Mouse (Mus musculus) limb, embryonic 12.5 days (tissue): ENCODE measurements around the gene Caln1. TPM values are rescaled to one million over a fixed set of nuclear protein-coding genes. Genes with fewer than 3 reads are reported as not detected.
A peak's percentile ranks its signal among the peaks of the same experiment; 100 is the strongest.

ENCODE experiments used
- ATAC-seq: fragments of 200-750 bp; cut with Nextera tagmentation; 2 replicates; pipeline ENCODE4 v1.8.0; 2017; ENCODE audit warnings: low read depth, moderate TSS enrichment; ENCODE audit not compliant: insufficient number of reproducible peaks, insufficient read depth, low FRiP score, low TSS enrichment
- H3K27ac ChIP-seq: fragments of 300-500 bp; sonication (generic); 2 replicates; pipeline ENCODE4 v1.5.1; 2016; ENCODE audit warnings: mild to moderate bottlenecking, moderate library complexity
- H3K27me3 ChIP-seq: fragments of 300-500 bp; sonication (generic); 2 replicates; pipeline ENCODE4 v1.6.1; 2016; ENCODE audit warnings: mild to moderate bottlenecking, moderate library complexity
- H3K36me3 ChIP-seq: fragments of 300-500 bp; sonication (generic); 2 replicates; pipeline ENCODE4 v1.6.1; 2016; ENCODE audit warnings: mild to moderate bottlenecking, moderate library complexity
- H3K4me1 ChIP-seq: fragments of 300-500 bp; sonication (generic); replicated peaks from 2 replicates; pipeline ENCODE4 v1.6.1; 2016
- H3K4me2 ChIP-seq: fragments of 300-500 bp; sonication (generic); 2 replicates; pipeline ENCODE4 v1.6.1; 2016; ENCODE audit warnings: mild to moderate bottlenecking, moderate library complexity
- H3K4me3 ChIP-seq: fragments of 300-500 bp; sonication (generic); replicated peaks from 2 replicates; pipeline ENCODE4 v1.5.1; 2016; ENCODE audit warnings: mild to moderate bottlenecking
- H3K9ac ChIP-seq: fragments of 300-500 bp; sonication (generic); replicated peaks from 2 replicates; pipeline ENCODE4 v1.6.1; 2016; ENCODE audit warnings: mild to moderate bottlenecking, moderate library complexity
- H3K9me3 ChIP-seq: fragments of 300-500 bp; sonication (generic); 2 replicates; pipeline ENCODE4 v1.6.1; 2016; ENCODE audit warnings: mild to moderate bottlenecking, moderate library complexity
- WGBS: fragments of 180-500 bp; shearing (Covaris S2); methylation state at CpG from one replicate; pipeline ENCODE4 v1.1.7; 2016; 5-methylcytosine and 5-hydroxymethylcytosine counted together
- polyA plus RNA-seq: library from polyadenylated mRNA; unstranded; fragments of >200 nt; fragmentation: Nextera tagmentation; extraction: Ambion mirVana; gene quantifications from 2 replicates; pipeline ENCODE4 v1.2.1, GENCODE M21; 2016

Gene Caln1
- polyA plus RNA-seq, 1 experiment from 2014 or later: 0.73 TPM

- Histone ChIP-seq H3K27me3 (no peaks in the 10 kb centered on the region), H3K4me3 (no peak overlapping the region), H3K36me3 (no peaks in the 10 kb centered on the region), H3K4me1 (no peaks in the 10 kb centered on the region), H3K27ac (no peak overlapping the region), H3K9me3 (no peaks in the 10 kb centered on the region), H3K4me2 (no peak overlapping the region), H3K9ac (no peak overlapping the region)
- 81% methylated on average over 8 of the region's 8 CpGs for WGBS
- ATAC-seq: no peak
Observed at GRCm38 (mm10) chr5:130394386-130394785, 25.1 kb downstream of the Caln1 start.

DNA sequence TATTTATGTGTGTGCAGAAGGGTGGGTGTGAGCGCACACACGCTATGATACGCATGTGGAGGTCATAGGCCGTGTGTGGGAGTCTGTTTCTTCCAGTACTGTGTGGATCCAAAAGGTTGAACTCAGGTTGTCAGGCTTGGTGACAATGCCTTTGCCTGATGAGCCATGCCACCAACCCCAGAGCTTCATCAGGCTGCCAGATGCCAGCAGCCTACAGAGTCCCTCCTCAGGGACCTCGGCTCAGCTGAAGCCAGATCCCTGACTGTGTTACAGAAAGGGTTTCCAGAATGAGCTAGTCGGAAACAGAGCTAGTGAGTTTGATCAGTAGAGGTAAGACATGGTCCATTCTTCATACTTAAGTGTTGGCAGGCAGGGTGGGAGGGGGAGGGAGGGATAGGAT lies 25.9 kb downstream of the Caln1 start:
- Histone ChIP-seq H3K9ac (no peak overlapping the region), H3K27me3 (no peaks in the 10 kb centered on the region), H3K4me1 (no peaks in the 10 kb centered on the region), H3K4me3 (no peak overlapping the region), H3K36me3 (no peaks in the 10 kb centered on the region), H3K9me3 (no peaks in the 10 kb centered on the region), H3K4me2 (no peak overlapping the region), H3K27ac (no peak overlapping the region)
- ATAC-seq: no peak
- WGBS: 69% methylated on average over 6 of the region's 6 CpGs

- Histone ChIP-seq H3K36me3 (no peaks in the 10 kb centered on the region), H3K27me3 (no peaks in the 10 kb centered on the region), H3K9ac (no peak overlapping the region), H3K4me2 (no peak overlapping the region), H3K4me1 (no peaks in the 10 kb centered on the region), H3K27ac (no peak overlapping the region), H3K9me3 (0 out of 2 replicates have a peak, but pooled peaks cover 12% of the 10 kb centered on the region), H3K4me3 (no peak overlapping the region)
- WGBS: 90% methylated on average over 8 of the region's 8 CpGs
- no peak for ATAC-seq
Observed at GRCm38 (mm10) chr5:130400136-130400917, 31.1 kb downstream of the Caln1 start.

DNA sequence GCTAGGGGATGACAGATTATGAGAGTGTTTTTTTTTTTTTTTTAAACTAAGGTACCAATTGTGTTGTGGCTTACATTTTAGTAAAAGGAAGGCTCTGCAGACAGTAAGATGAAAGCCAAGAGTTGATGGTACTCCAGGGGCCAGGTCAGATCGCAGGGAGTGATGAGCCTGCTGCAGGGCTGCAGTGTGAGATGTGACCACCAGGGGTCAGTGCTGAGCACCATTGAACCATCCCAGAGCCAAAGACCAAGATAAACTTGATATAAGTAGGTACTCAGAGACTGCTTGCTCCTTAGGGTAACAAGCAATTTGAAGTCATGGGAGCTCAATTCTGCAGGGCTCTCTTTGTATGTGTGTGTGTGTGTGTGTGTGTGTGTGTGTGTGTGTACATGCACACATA lies 35.9 kb downstream of the Caln1 start:
- Histone ChIP-seq H3K4me3 (no peak overlapping the region), H3K4me1 (no peaks in the 10 kb centered on the region), H3K27ac (no peak overlapping the region), H3K9ac (no peak overlapping the region), H3K27me3 (no peaks in the 10 kb centered on the region), H3K4me2 (no peak overlapping the region), H3K9me3 (0 out of 2 replicates have a peak, but pooled peaks cover 12% of the 10 kb centered on the region), H3K36me3 (no peaks in the 10 kb centered on the region)
- 42% methylated on average over 1 of the region's 1 CpGs for WGBS
- no peak for ATAC-seq

GRCm38 (mm10) chr5:130409706-130410105 lies 40.5 kb downstream of the Caln1 start:
- Histone ChIP-seq H3K9me3 (peaks cover 15% of the 10 kb centered on the region; the same call in 1 of the 2 replicates), H3K4me3 (no peak overlapping the region), H3K27ac (no peak overlapping the region), H3K36me3 (no peaks in the 10 kb centered on the region), H3K27me3 (no peaks in the 10 kb centered on the region; the same call in 1 of the 2 replicates), H3K9ac (no peak overlapping the region), H3K4me2 (no peak overlapping the region), H3K4me1 (no peaks in the 10 kb centered on the region)
- WGBS: 89% methylated on average over 6 of the region's 6 CpGs
- no peak for ATAC-seq

DNA sequence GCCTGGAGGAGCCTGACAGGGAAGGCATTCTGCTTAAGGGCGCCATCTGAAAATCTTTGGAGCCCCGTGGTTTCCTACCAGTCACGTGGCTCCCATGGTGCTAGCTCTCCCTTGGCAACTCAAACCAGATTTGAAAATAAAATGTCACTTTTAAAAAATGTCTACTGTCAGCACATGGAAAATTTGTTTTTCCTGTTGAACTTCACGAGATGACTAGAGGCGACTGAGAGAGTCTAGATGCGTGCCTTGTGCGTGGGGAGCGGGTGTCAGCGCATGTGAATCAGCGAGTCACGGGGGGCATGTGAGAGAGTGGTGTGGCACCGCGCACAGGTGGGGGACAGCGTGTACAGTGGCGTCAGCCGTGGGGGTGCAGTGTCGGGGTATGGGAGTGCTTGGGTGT lies 42.3 kb downstream of the Caln1 start:
- WGBS: 93% methylated on average over 17 of the region's 17 CpGs

GRCm38 (mm10) chr5:130447438-130447837 lies 78.2 kb downstream of the Caln1 start:
- Histone ChIP-seq H3K9me3 (no peaks in the 10 kb centered on the region), H3K4me2 (no peak overlapping the region), H3K4me3 (no peak overlapping the region), H3K36me3 (no peaks in the 10 kb centered on the region), H3K27ac (no peak overlapping the region), H3K27me3 (peaks cover 75% of the 10 kb centered on the region), H3K9ac (no peak overlapping the region), H3K4me1 (peaks cover 20% of the 10 kb centered on the region)
- no peak for ATAC-seq
- WGBS: 41% methylated on average over 6 of the region's 6 CpGs

More for the DNA sequence above, 42.3 kb downstream of the Caln1 start:
- H3K9ac ChIP-seq: no peak overlapping the region
- H3K36me3 ChIP-seq: no peaks in the 10 kb centered on the region
- H3K27ac ChIP-seq: no peak overlapping the region
- no peaks in the 10 kb centered on the region; the same call in 1 of the 2 replicates for H3K27me3 ChIP-seq
- ATAC-seq: no peak
- no peak overlapping the region for H3K4me2 ChIP-seq
- H3K4me3 ChIP-seq: no peak overlapping the region
- peaks cover 15% of the 10 kb centered on the region; the same call in 1 of the 2 replicates for H3K9me3 ChIP-seq
- no peaks in the 10 kb centered on the region for H3K4me1 ChIP-seq

DNA sequence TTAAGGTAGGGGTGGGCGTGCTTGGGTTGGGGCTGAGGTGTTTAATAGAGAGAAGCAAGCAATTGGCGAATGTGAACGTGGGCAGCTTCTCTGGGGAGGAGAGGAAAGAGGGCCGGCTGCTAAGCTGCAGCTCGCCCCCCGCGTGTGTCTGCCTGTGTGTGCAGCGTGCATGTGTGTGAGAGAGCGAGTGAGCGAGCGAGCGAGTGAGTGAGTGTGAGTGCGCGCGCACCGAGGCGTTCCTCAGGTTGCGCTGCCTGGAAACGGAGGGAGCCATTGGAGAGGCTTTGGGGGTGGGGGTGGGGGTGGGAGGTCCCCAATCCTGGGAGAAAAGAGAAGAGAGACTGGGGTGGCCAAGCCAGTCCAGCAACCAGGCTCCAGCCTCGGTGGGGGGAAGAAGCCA lies 79.2 kb downstream of the Caln1 start:
- 0% methylated on average over 20 of the region's 20 CpGs for WGBS
- H3K27me3 ChIP-seq: peaks cover 85% of the 10 kb centered on the region

DNA sequence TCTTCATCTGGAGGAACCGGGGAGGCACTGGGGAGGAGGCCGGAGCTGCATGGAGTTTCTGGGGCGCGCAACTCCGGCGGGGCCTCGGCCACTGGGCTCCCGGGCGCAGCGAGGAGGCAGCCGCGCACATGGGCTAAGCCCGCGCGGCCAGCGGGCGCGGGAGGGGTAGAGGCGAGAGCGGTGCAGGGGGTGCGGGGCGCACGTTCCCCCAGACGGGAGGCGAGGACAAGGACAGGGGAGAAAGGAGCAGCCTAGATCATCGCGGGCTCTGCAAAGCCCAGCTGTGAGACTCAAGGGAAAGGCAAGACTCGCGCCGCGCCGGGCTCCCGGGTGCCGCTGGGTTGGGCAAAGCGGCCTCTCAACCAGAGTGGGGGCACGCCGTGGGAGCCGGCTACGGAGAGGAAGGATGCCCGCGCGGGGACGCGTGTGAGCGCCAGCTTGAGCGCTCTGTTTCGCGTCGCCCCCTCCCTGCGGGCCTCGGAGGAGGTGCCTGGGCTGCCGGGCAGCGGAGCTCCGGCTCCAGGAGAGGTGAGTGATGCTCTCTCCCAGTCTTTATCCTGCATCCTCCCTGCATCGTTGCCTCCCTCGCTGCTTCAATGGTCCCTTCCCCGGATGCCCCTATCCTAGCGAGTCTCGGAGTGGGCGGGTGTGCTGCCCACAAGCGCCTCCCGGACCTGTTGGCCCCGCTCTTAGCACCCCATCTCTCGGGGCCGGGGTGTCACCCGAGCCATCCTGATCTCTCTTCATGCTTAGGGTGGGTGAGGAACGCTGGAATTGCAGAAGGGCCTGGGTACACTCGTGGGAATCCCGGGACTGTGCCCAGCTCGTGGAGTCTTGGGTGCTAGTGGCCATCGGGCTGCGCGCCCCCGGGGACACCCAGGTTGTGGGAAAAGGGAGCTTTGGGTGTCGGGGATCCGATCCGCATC lies 79.9 kb downstream of the Caln1 start:
- Histone ChIP-seq H3K27ac (no peak overlapping the region), H3K9ac (peak overlapping the region; percentile 55), H3K9me3 (no peaks in the 10 kb centered on the region), H3K36me3 (no peaks in the 10 kb centered on the region), H3K4me1 (peaks cover 20% of the 10 kb centered on the region), H3K4me2 (peak overlapping the region; percentile 98), H3K27me3 (peaks cover 84% of the 10 kb centered on the region), H3K4me3 (peak overlapping the region; percentile 48)
- ATAC-seq: peak; percentile 69; the same call in 1 of the 2 replicates
- whole genome bisulfite sequencing: under 1% methylated on average over 68 of the region's 77 CpGs

More for the DNA sequence above, 79.2 kb downstream of the Caln1 start:
- peak; percentile 2; the same call in 1 of the 2 replicates for ATAC-seq
- no peak overlapping the region for H3K27ac ChIP-seq
- H3K4me3 ChIP-seq: peak overlapping the region; percentile 48
- H3K4me1 ChIP-seq: peaks cover 20% of the 10 kb centered on the region
- no peaks in the 10 kb centered on the region for H3K36me3 ChIP-seq
- no peaks in the 10 kb centered on the region for H3K9me3 ChIP-seq
- peak overlapping the region; percentile 98 for H3K4me2 ChIP-seq
- H3K9ac ChIP-seq: peak overlapping the region; percentile 55

DNA sequence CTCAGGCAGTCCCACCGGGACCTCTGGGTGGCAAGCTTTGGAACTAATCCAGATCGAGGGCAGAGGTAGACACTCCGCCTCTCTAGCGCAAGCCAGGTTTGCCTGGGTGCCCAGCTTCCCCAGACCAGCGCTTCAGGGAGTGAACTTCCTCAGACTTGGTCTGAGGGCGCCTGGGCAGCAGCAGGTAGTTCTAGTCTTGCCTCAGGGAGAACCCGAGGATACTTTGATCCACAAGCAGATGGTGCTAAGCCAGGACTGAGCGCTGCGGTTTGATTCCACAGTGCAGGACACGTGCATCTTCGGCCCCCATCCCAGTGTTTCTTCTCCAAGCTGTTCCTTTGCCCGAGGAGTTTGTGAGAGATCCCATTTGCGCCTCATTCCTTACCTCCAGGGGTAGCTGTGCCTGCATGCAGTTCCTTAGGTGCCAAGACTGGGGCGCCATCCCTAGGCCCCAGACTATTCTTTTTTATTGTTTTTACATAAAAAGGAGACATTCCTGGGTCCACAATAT lies 80.8 kb downstream of the Caln1 start:
- Histone ChIP-seq H3K27me3 (peaks cover 84% of the 10 kb centered on the region), H3K4me3 (peak overlapping the region; percentile 48), H3K4me2 (peak overlapping the region; percentile 98), H3K9ac (no peak overlapping the region; the same call in 1 of the 2 replicates), H3K9me3 (no peaks in the 10 kb centered on the region), H3K36me3 (no peaks in the 10 kb centered on the region), H3K27ac (no peak overlapping the region), H3K4me1 (peaks cover 20% of the 10 kb centered on the region)
- 6% methylated on average over 14 of the region's 14 CpGs for whole genome bisulfite sequencing
- no peak for ATAC-seq

- Histone ChIP-seq H3K4me2 (no peak overlapping the region), H3K4me3 (no peak overlapping the region), H3K36me3 (no peaks in the 10 kb centered on the region), H3K27ac (no peak overlapping the region), H3K4me1 (no peaks in the 10 kb centered on the region), H3K9ac (no peak overlapping the region), H3K27me3 (peaks cover 6% of the 10 kb centered on the region), H3K9me3 (no peaks in the 10 kb centered on the region)
- WGBS: 89% methylated on average over 7 of the region's 7 CpGs
- ATAC-seq: no peak
Observed at GRCm38 (mm10) chr5:130458076-130458475, 88.8 kb downstream of the Caln1 start.
